Mouse (Mus musculus) adrenal gland, adult 2 months (tissue): ENCODE measurements at regions not wholly inside any gene's neighbourhood (a gene's known extent, or its start where the extent isn't known, plus 50 kb on each side); places are given as distances from the start of the nearest gene placed in this dataset.

ENCODE experiments used
- DNase-seq: peaks from one replicate; pipeline ENCODE4 v3.0.0; 2021

GRCm38 (mm10) chr11:52629776-52630175, 134.7 kb upstream of the Fstl4 start:
- no peak for DNase-seq

- no peak for DNase-seq
Measured at GRCm38 (mm10) chr11:52631579-52631978, 132.9 kb upstream of the Fstl4 start.

- DNase-seq, result no peak
Measured at GRCm38 (mm10) chr11:52634189-52634588, 130.2 kb upstream of the Fstl4 start.

- no peak for DNase-seq
Measured at GRCm38 (mm10) chr11:52635716-52636389, 128.6 kb upstream of the Fstl4 start.

GRCm38 (mm10) chr11:52638939-52639338, 125.5 kb upstream of the Fstl4 start:
- DNase-seq, result no peak

GRCm38 (mm10) chr11:52641725-52642338, 122.6 kb upstream of the Fstl4 start:
- DNase-seq, result no peak

- DNase-seq, result no peak
Measured at GRCm38 (mm10) chr11:52644081-52644768, 120.2 kb upstream of the Fstl4 start.

- peak; percentile 50 for DNase-seq
Measured at GRCm38 (mm10) chr11:52648176-52648839, 116.1 kb upstream of the Fstl4 start.

- peak; percentile 19 for DNase-seq
Measured at GRCm38 (mm10) chr11:52648849-52649400, 115.5 kb upstream of the Fstl4 start.

- DNase-seq, result no peak
Measured at GRCm38 (mm10) chr11:52654640-52655039, 109.8 kb upstream of the Fstl4 start.

- DNase-seq, result peak; percentile 21
Measured at GRCm38 (mm10) chr11:52655720-52656474, 108.5 kb upstream of the Fstl4 start.

- DNase-seq, result no peak
Measured at GRCm38 (mm10) chr11:52661234-52661633, 103.2 kb upstream of the Fstl4 start.

GRCm38 (mm10) chr11:52661894-52662593, 102.4 kb upstream of the Fstl4 start:
- no peak for DNase-seq

GRCm38 (mm10) chr11:52665343-52665742, 99.1 kb upstream of the Fstl4 start:
- no peak for DNase-seq

GRCm38 (mm10) chr11:52675022-52675421, 89.4 kb upstream of the Fstl4 start:
- no peak for DNase-seq

- no peak for DNase-seq
Measured at GRCm38 (mm10) chr11:52678259-52678658, 86.2 kb upstream of the Fstl4 start.

- DNase-seq, result no peak
Measured at GRCm38 (mm10) chr11:52685436-52685835, 79.0 kb upstream of the Fstl4 start.

- no peak for DNase-seq
Measured at GRCm38 (mm10) chr11:52692701-52693100, 71.7 kb upstream of the Fstl4 start.

GRCm38 (mm10) chr11:52701682-52702081, 62.8 kb upstream of the Fstl4 start:
- DNase-seq, result no peak

GRCm38 (mm10) chr11:52703391-52703790, 61.0 kb upstream of the Fstl4 start:
- DNase-seq, result peak; percentile 4
